Mouse (Mus musculus) CH12.LX (cell line): ENCODE data around the gene Fkbp6. TPM values are rescaled to one million over a fixed set of nuclear protein-coding genes. Genes with fewer than 3 reads are reported as not detected.

Experiments used
- DNase-seq: peaks from one replicate; pipeline ENCODE4 v3.0.0-alpha.2; 2013; ENCODE audit errors: extremely low read depth
- H3K27ac ChIP-seq: 2 replicates; pipeline ENCODE4 v1.5.1; 2012; ENCODE audit warnings: low read depth, mild to moderate bottlenecking, control low read depth, moderate library complexity; ENCODE audit not compliant: insufficient read depth
- H3K27me3 ChIP-seq: replicated peaks from 2 replicates; pipeline ENCODE3; 2012; ENCODE audit warnings: inconsistent platforms
- H3K36me3 ChIP-seq, 2 experiments: replicated peaks in 1 of 2; 2 replicates each; pipeline versions ENCODE3 to v1.6.1; 2012; ENCODE audit warnings: inconsistent platforms in 1 of 2, low read length in 1 of 2, mild to moderate bottlenecking in 1 of 2, mixed read lengths in 1 of 2, moderate library complexity in 1 of 2; ENCODE audit not compliant: control insufficient read depth in 1 of 2, insufficient read depth in 1 of 2
- H3K4me1 ChIP-seq, 2 experiments: 2 replicates each; pipeline ENCODE4 v1.6.1; 2012; ENCODE audit warnings: inconsistent platforms in 1 of 2, moderate library complexity in 1 of 2; ENCODE audit not compliant: insufficient read depth in 2 of 2, control insufficient read depth in 1 of 2
- H3K4me2 ChIP-seq: 2 replicates; pipeline ENCODE4 v1.6.1; 2012; ENCODE audit warnings: low read depth, mild to moderate bottlenecking, control low read depth; ENCODE audit not compliant: poor library complexity, insufficient read depth, severe bottlenecking
- H3K4me3 ChIP-seq, 3 experiments: fragments of 150-350 bp in 1 of 3; sonication (generic) in 1 of 3; replicated peaks in 1 of 3; 2 replicates each; pipeline versions ENCODE3 to v1.5.1; 2011 to 2012; ENCODE audit warnings: low read depth in 2 of 3, low read length in 2 of 3, mild to moderate bottlenecking in 2 of 3, moderate library complexity in 2 of 3, control low read depth in 1 of 3, improper control_type of control experiment in 1 of 3, inconsistent platforms in 1 of 3, mixed read lengths in 1 of 3; ENCODE audit not compliant: poor library complexity in 1 of 3
- H3K79me2 ChIP-seq: replicated peaks from 2 replicates; pipeline ENCODE4 v1.6.1; 2012; ENCODE audit warnings: mild to moderate bottlenecking, moderate library complexity; ENCODE audit not compliant: control insufficient read depth, poor library complexity, insufficient read depth, severe bottlenecking; ENCODE audit errors: extremely low read depth
- H3K9ac ChIP-seq: 2 replicates; pipeline ENCODE4 v1.6.1; 2012; ENCODE audit warnings: low read depth, mild to moderate bottlenecking, control low read depth, moderate library complexity; ENCODE audit not compliant: insufficient read depth
- H3K9me3 ChIP-seq: replicated peaks from 2 replicates; pipeline ENCODE3; 2012; ENCODE audit warnings: low read length, inconsistent platforms, mixed read lengths
- BHLHE40 ChIP-seq: IDR thresholded peaks from 2 replicates; pipeline ENCODE4 v1.6.1; 2011; ENCODE audit warnings: mild to moderate bottlenecking, low read depth, low read length, improper control_type of control experiment
- CHD1 ChIP-seq: IDR thresholded peaks from 2 replicates; pipeline ENCODE4 v1.6.1; 2012; ENCODE audit warnings: low read depth, low read length, improper control_type of control experiment, inconsistent platforms
- CTCF ChIP-seq, 2 experiments: IDR thresholded peaks in 1 of 2; conservative IDR thresholded peaks in 1 of 2; 2 replicates each; pipeline ENCODE4 v1.5.1; 2011 to 2012; ENCODE audit warnings: low read depth in 2 of 2, low read length in 2 of 2, improper control_type of control experiment in 1 of 2, inconsistent platforms in 1 of 2, mild to moderate bottlenecking in 1 of 2, moderate library complexity in 1 of 2
- ELF1 ChIP-seq: IDR thresholded peaks from 2 replicates; pipeline ENCODE4 v1.6.1; 2014; ENCODE audit warnings: low read depth, mild to moderate bottlenecking, inconsistent platforms, low read length, improper control_type of control experiment
- HCFC1 ChIP-seq: IDR thresholded peaks from 2 replicates; pipeline ENCODE4 v1.6.1; 2012; ENCODE audit warnings: low read depth, mild to moderate bottlenecking, inconsistent platforms, low read length, improper control_type of control experiment
- JUND ChIP-seq: conservative IDR thresholded peaks from 2 replicates; pipeline ENCODE4 v1.6.1; 2011; ENCODE audit warnings: low read depth, low read length, improper control_type of control experiment
- KAT2A ChIP-seq: IDR thresholded peaks from 2 replicates; pipeline ENCODE4 v1.6.1; 2012; ENCODE audit warnings: low read length, improper control_type of control experiment, inconsistent platforms; ENCODE audit not compliant: insufficient replicate concordance
- MAFK ChIP-seq: IDR thresholded peaks from 2 replicates; pipeline ENCODE4 v1.6.1; 2011; ENCODE audit warnings: low read length, improper control_type of control experiment; ENCODE audit not compliant: insufficient replicate concordance
- MAX ChIP-seq: IDR thresholded peaks from 2 replicates; pipeline ENCODE4 v1.6.1; 2011; ENCODE audit warnings: low read length, improper control_type of control experiment
- MXI1 ChIP-seq: IDR thresholded peaks from 2 replicates; pipeline ENCODE4 v1.6.1; 2011; ENCODE audit warnings: mild to moderate bottlenecking, low read depth, low read length, improper control_type of control experiment
- NRF1 ChIP-seq: IDR thresholded peaks from 2 replicates; pipeline ENCODE4 v1.6.1; 2014; ENCODE audit warnings: low read depth, mild to moderate bottlenecking, inconsistent platforms, low read length, improper control_type of control experiment, moderate library complexity
- POLR2A ChIP-seq: IDR thresholded peaks from 2 replicates; pipeline ENCODE4 v1.6.1; 2011; ENCODE audit warnings: low read depth, mild to moderate bottlenecking, improper control_type of control experiment, low read length
- POLR2AphosphoS2 ChIP-seq: IDR thresholded peaks from 2 replicates; pipeline ENCODE4 v1.6.1; 2011; ENCODE audit warnings: low read depth, low read length, improper control_type of control experiment
- SMC3 ChIP-seq: IDR thresholded peaks from 2 replicates; pipeline ENCODE4 v1.6.1; 2011; ENCODE audit warnings: low read depth, low read length, improper control_type of control experiment
- USF1 ChIP-seq: IDR thresholded peaks from 2 replicates; pipeline ENCODE4 v1.6.1; 2014; ENCODE audit warnings: low read depth, mild to moderate bottlenecking, inconsistent platforms, low read length, improper control_type of control experiment
- ZC3H11A ChIP-seq: IDR thresholded peaks from 2 replicates; pipeline ENCODE4 v1.6.1; 2012; ENCODE audit warnings: low read depth, mild to moderate bottlenecking, inconsistent platforms, low read length, improper control_type of control experiment
- ZKSCAN1 ChIP-seq: IDR thresholded peaks from 2 replicates; pipeline ENCODE4 v1.6.1; 2012; ENCODE audit warnings: low read depth, inconsistent platforms, low read length, improper control_type of control experiment, borderline replicate concordance
- ZMIZ1 ChIP-seq: IDR thresholded peaks from 2 replicates; pipeline ENCODE4 v1.6.1; 2012; ENCODE audit warnings: low read depth, mild to moderate bottlenecking, inconsistent platforms, low read length, improper control_type of control experiment
- dilution Hi-C: fragments of 300-500 bp; cut with MboI; formaldehyde crosslinking; loops from 2 replicates; pipeline ENCODE4 v1.14.3; 2020; ENCODE audit warnings: low sequenced_read_pairs; ENCODE audit not compliant: extremely low pct_unique_long_range_greater_than_20kb, extremely low pct_ligation_motif_present
- in situ Hi-C: fragments of 300-500 bp; cut with MboI; formaldehyde crosslinking; loops from 3 replicates; pipeline ENCODE4 v1.14.3; 2019; ENCODE audit warnings: low sequenced_read_pairs, low pct_ligation_motif_present, low pct_unique_long_range_greater_than_20kb, mixed read lengths
- polyA plus RNA-seq: library from polyadenylated mRNA; unstranded; fragments of >175 nt; gene quantifications from 2 replicates; pipeline ENCODE4 v1.2.1, GENCODE M21; 2012; ENCODE audit warnings: low read depth; ENCODE audit not compliant: insufficient read length
- total RNA-seq, 2 experiments: library from RNA; depleted of rRNA; stranded (reverse); fragments of 300-350 nt in 1 of 2; fragments of >200 nt in 1 of 2; gene quantifications; 2 replicates each; pipeline ENCODE4 v1.2.3; 2012 to 2014

Fkbp6 gene
- total and polyA plus RNA-seq, 3 experiments, result not detected

DNA sequence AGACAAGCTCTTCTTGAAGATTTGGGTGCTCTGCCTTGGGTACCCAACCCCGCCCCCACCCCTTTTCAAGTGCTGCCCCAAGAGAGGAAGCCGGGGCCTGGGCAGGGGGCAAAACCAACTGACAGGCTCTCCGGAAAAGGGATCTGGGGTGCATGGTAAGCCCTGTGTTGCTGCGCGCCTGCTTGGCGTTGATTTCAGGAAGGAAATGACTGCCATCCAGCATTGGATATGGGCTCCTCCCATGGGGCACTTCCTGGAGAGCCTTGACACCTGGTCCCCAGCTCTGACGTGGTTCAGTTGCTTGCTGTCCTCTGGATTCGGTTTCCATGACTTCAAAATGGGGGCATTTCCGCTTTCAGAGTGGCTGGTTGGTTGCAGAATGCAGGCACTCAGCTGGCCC is 85.3 kb downstream of the Fkbp6 start:
- Histone ChIP-seq H3K27ac (no peak overlapping the region), H3K79me2 (no peaks in the 10 kb centered on the region), H3K4me3 (no peak overlapping the region), H3K9ac (no peak overlapping the region), H3K27me3 (peaks cover 28% of the 10 kb centered on the region), H3K9me3 (no peaks in the 10 kb centered on the region), H3K36me3 (no peaks in the 10 kb centered on the region), H3K4me1 (peaks cover 0 to 11% of the 10 kb centered on the region in 2 experiments; a peak in 3 of 4 replicates), H3K4me2 (no peak overlapping the region)
- dilution Hi-C loops, result no loop called here
- DNase-seq, result peak; percentile 19
- TF ChIP-seq CHD1 (no peak), MAFK (no peak), ZMIZ1 (no peak), MAX (no peak), SMC3 (no peak), ELF1 (no peak), POLR2A (no peak), BHLHE40 (no peak), ZC3H11A (no peak), CTCF (conservative IDR thresholded peaks at IDR 0.05 in 1 of 2, IDR thresholded peaks at IDR 0.05 in 1 of 2; ENCODE audit: low read depth in 2 of 2, low read length in 2 of 2) (no peak), MXI1 (no peak), JUND (no peak)
- in situ Hi-C loops, result no loop called here

DNA sequence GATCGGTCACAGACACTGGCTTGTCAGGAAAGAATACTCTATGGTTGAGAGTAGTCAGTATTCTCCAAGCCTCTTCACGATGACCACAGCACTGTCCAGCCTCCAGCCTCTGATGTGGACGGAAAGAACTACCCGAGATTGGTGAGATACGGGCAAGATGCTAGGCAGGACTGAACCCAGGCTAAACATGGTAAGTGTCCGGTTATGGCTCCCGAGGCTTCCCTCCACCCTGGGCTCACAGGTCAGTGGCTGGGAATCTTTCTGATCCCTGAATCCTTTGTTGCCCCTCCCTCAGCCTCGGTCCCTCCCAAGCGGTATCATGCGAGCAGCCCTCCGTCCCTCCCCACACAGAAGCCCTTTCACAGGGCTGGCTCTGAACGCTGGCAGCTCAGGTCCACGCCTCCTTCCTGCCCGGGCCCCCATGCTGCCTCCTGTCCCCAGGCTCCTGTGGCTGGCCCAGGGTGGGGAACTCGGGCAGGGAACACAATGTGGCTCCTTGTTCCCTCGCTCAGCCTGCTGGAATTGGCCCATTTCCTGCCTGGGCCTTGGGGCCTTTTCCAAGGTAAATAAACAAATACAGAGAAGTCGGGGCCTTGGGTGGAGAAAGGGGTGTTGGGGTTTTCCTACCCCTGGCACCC is 85.9 kb downstream of the Fkbp6 start:
- in situ Hi-C loops (no loop called here), dilution Hi-C loops (no loop called here)
- Histone ChIP-seq H3K9me3 (no peaks in the 10 kb centered on the region), H3K4me2 (no peak overlapping the region), H3K27me3 (peaks cover 26% of the 10 kb centered on the region), H3K9ac (no peak overlapping the region), H3K79me2 (no peaks in the 10 kb centered on the region), H3K4me1 (peaks cover 0 to 9% of the 10 kb centered on the region in 2 experiments; a peak in 2 of 4 replicates), H3K27ac (no peak overlapping the region), H3K36me3 (no peaks in the 10 kb centered on the region), H3K4me3 (no peak overlapping the region)
- TF ChIP-seq ZKSCAN1 (no peak), MAX (no peak), KAT2A (no peak), POLR2AphosphoS2 (no peak), HCFC1 (no peak), USF1 (no peak), NRF1 (no peak)
- DNase-seq, result no peak
